Mouse (Mus musculus) MEL (cell line): ENCODE data around the gene Celf2. TPM values are rescaled to one million over a fixed set of nuclear protein-coding genes. Genes with fewer than 3 reads are reported as not detected.

Source experiments
- DNase-seq: peaks from one replicate; pipeline ENCODE4 v3.0.0; 2011; ENCODE audit warnings: low read depth, low spot score
- H3K27ac ChIP-seq: 2 replicates; pipeline ENCODE4 v1.5.1; 2012; ENCODE audit warnings: low read depth, mild to moderate bottlenecking, control low read depth, low read length, moderate library complexity; ENCODE audit not compliant: control insufficient read depth
- H3K27me3 ChIP-seq, 2 experiments: fragments of 150-350 bp in 1 of 2; sonication (generic) in 1 of 2; 2 replicates each; pipeline ENCODE4 v1.6.1; 2012; ENCODE audit warnings: low read length in 2 of 2, mild to moderate bottlenecking in 2 of 2, improper control_type of control experiment in 1 of 2, moderate library complexity in 1 of 2; ENCODE audit not compliant: insufficient read depth in 2 of 2, control insufficient read depth in 1 of 2
- H3K36me3 ChIP-seq, 2 experiments: 2 replicates each; pipeline ENCODE4 v1.6.1; 2012 to 2014; ENCODE audit warnings: low read length in 2 of 2, improper control_type of control experiment in 1 of 2, inconsistent platforms in 1 of 2, mild to moderate bottlenecking in 1 of 2; ENCODE audit not compliant: insufficient read depth in 2 of 2, control insufficient read depth in 1 of 2
- H3K4me1 ChIP-seq, 2 experiments: fragments of 150-350 bp in 1 of 2; sonication (generic) in 1 of 2; 2 replicates each; pipeline ENCODE4 v1.6.1; 2012; ENCODE audit warnings: low read length in 2 of 2, improper control_type of control experiment in 1 of 2, mild to moderate bottlenecking in 1 of 2; ENCODE audit not compliant: insufficient read depth in 2 of 2, control insufficient read depth in 1 of 2
- H3K4me3 ChIP-seq, 2 experiments: fragments of 150-350 bp in 1 of 2; sonication (generic) in 1 of 2; 2 replicates each; pipeline ENCODE4 v1.5.1; 2012; ENCODE audit warnings: low read depth in 2 of 2, low read length in 2 of 2, mild to moderate bottlenecking in 2 of 2, moderate library complexity in 2 of 2, control low read depth in 1 of 2, improper control_type of control experiment in 1 of 2; ENCODE audit not compliant: control insufficient read depth in 1 of 2, insufficient read depth in 1 of 2
- H3K79me2 ChIP-seq: 2 replicates; pipeline ENCODE4 v1.6.1; 2012; ENCODE audit warnings: mild to moderate bottlenecking, low read length, moderate library complexity; ENCODE audit not compliant: control insufficient read depth, poor library complexity, insufficient read depth
- H3K9ac ChIP-seq: 2 replicates; pipeline ENCODE4 v1.6.1; 2012; ENCODE audit warnings: low read depth, mild to moderate bottlenecking, control low read depth, low read length, moderate library complexity; ENCODE audit not compliant: control insufficient read depth, poor library complexity, severe bottlenecking
- H3K9me3 ChIP-seq: fragments of 150-350 bp; sonication (generic); replicated peaks from 2 replicates; pipeline ENCODE4 v1.6.1; 2012; ENCODE audit warnings: mild to moderate bottlenecking, low read length, improper control_type of control experiment, moderate library complexity; ENCODE audit not compliant: insufficient read depth
- BHLHE40 ChIP-seq: IDR thresholded peaks from 2 replicates; pipeline ENCODE4 v1.6.1; 2012; ENCODE audit warnings: low read depth, mild to moderate bottlenecking, inconsistent platforms, low read length, improper control_type of control experiment, borderline replicate concordance
- CHD2 ChIP-seq: IDR thresholded peaks from 2 replicates; pipeline ENCODE4 v1.6.1; 2011; ENCODE audit warnings: low read length, improper control_type of control experiment
- CTCF ChIP-seq, 3 experiments: IDR thresholded peaks in 2 of 3; conservative IDR thresholded peaks in 1 of 3; 2 replicates each; pipeline ENCODE4 v1.5.1; 2011 to 2012; ENCODE audit warnings: low read length in 3 of 3, low read depth in 2 of 3, mild to moderate bottlenecking in 2 of 3, improper control_type of control experiment in 1 of 3, inconsistent platforms in 1 of 3, mixed read lengths in 1 of 3, moderate library complexity in 1 of 3; ENCODE audit not compliant: control insufficient read depth in 1 of 3, insufficient read depth in 1 of 3, poor library complexity in 1 of 3, severe bottlenecking in 1 of 3
- E2F4 ChIP-seq: IDR thresholded peaks from 2 replicates; pipeline ENCODE4 v1.6.1; 2011; ENCODE audit warnings: low read depth, low read length, improper control_type of control experiment, borderline replicate concordance
- ELF1 ChIP-seq: IDR thresholded peaks from 2 replicates; pipeline ENCODE4 v1.6.1; 2014; ENCODE audit warnings: low read depth, mild to moderate bottlenecking, inconsistent platforms, low read length, improper control_type of control experiment, moderate library complexity
- EP300 ChIP-seq, 2 experiments: IDR thresholded peaks; 2 replicates each; pipeline ENCODE4 v1.6.1; 2011; ENCODE audit warnings: improper control_type of control experiment in 2 of 2, low read length in 2 of 2, low read depth in 1 of 2, mild to moderate bottlenecking in 1 of 2
- HCFC1 ChIP-seq: IDR thresholded peaks from 2 replicates; pipeline ENCODE4 v1.6.1; 2012; ENCODE audit warnings: low read depth, mild to moderate bottlenecking, inconsistent platforms, low read length, improper control_type of control experiment, moderate library complexity
- JUND ChIP-seq: IDR thresholded peaks from 2 replicates; pipeline ENCODE4 v1.6.1; 2011; ENCODE audit warnings: low read depth, mild to moderate bottlenecking, improper control_type of control experiment, low read length
- KAT2A ChIP-seq: conservative IDR thresholded peaks from 2 replicates; pipeline ENCODE4 v1.6.1; 2012; ENCODE audit warnings: low read depth, low read length, improper control_type of control experiment, inconsistent platforms
- MAX ChIP-seq: IDR thresholded peaks from 2 replicates; pipeline ENCODE4 v1.6.1; 2011; ENCODE audit warnings: low read length, improper control_type of control experiment
- MXI1 ChIP-seq: IDR thresholded peaks from 2 replicates; pipeline ENCODE4 v1.6.1; 2011; ENCODE audit warnings: mild to moderate bottlenecking, low read depth, low read length, improper control_type of control experiment
- MYB ChIP-seq: IDR thresholded peaks from 2 replicates; pipeline ENCODE4 v1.6.1; 2011; ENCODE audit warnings: mild to moderate bottlenecking, low read depth, low read length, improper control_type of control experiment
- MYC ChIP-seq: IDR thresholded peaks from 2 replicates; pipeline ENCODE4 v1.6.1; 2011; ENCODE audit warnings: low read depth, mild to moderate bottlenecking, low read length, improper control_type of control experiment, moderate library complexity
- NRF1 ChIP-seq: IDR thresholded peaks from 2 replicates; pipeline ENCODE4 v1.6.1; 2014; ENCODE audit warnings: low read depth, mild to moderate bottlenecking, inconsistent platforms, low read length, improper control_type of control experiment, moderate library complexity; ENCODE audit not compliant: poor library complexity, insufficient read depth, severe bottlenecking
- POLR2A ChIP-seq, 2 experiments: IDR thresholded peaks; 2 replicates each; pipeline ENCODE4 v1.6.1; 2011 to 2012; ENCODE audit warnings: low read length in 2 of 2, mild to moderate bottlenecking in 2 of 2, control low read depth in 1 of 2, improper control_type of control experiment in 1 of 2, low read depth in 1 of 2, moderate library complexity in 1 of 2; ENCODE audit not compliant: control insufficient read depth in 1 of 2, insufficient read depth in 1 of 2, poor library complexity in 1 of 2
- POLR2AphosphoS2 ChIP-seq: IDR thresholded peaks from 2 replicates; pipeline ENCODE4 v1.6.1; 2011; ENCODE audit warnings: low read length, improper control_type of control experiment
- POLR2AphosphoS5 ChIP-seq: IDR thresholded peaks from 2 replicates; pipeline ENCODE4 v1.6.1; 2012; ENCODE audit warnings: low read depth, borderline replicate concordance, mild to moderate bottlenecking, inconsistent platforms, low read length, moderate library complexity, mixed read lengths
- RAD21 ChIP-seq: IDR thresholded peaks from 2 replicates; pipeline ENCODE4 v1.6.1; 2011; ENCODE audit warnings: mild to moderate bottlenecking, low read depth, low read length, improper control_type of control experiment
- RCOR1 ChIP-seq: IDR thresholded peaks from 2 replicates; pipeline ENCODE4 v1.6.1; 2012; ENCODE audit warnings: low read depth, mild to moderate bottlenecking, inconsistent platforms, low read length, improper control_type of control experiment
- TBP ChIP-seq: IDR thresholded peaks from 2 replicates; pipeline ENCODE4 v1.8.0; 2011; ENCODE audit warnings: low read depth, low read length, improper control_type of control experiment
- UBTF ChIP-seq: IDR thresholded peaks from 2 replicates; pipeline ENCODE4 v1.6.1; 2012; ENCODE audit warnings: low read depth, mild to moderate bottlenecking, inconsistent platforms, low read length, improper control_type of control experiment, moderate library complexity, borderline replicate concordance; ENCODE audit not compliant: insufficient read depth
- USF2 ChIP-seq, 2 experiments: IDR thresholded peaks; 2 replicates each; pipeline ENCODE4 v1.6.1; 2011 to 2012; ENCODE audit warnings: improper control_type of control experiment in 2 of 2, low read length in 2 of 2, borderline replicate concordance in 1 of 2, inconsistent platforms in 1 of 2, low read depth in 1 of 2, mild to moderate bottlenecking in 1 of 2; ENCODE audit not compliant: insufficient read depth in 1 of 2
- ZC3H11A ChIP-seq: IDR thresholded peaks from 2 replicates; pipeline ENCODE4 v1.6.1; 2012; ENCODE audit warnings: low read depth, mild to moderate bottlenecking, inconsistent platforms, low read length, improper control_type of control experiment
- ZKSCAN1 ChIP-seq: IDR thresholded peaks from 2 replicates; pipeline ENCODE4 v1.6.1; 2012; ENCODE audit warnings: low read depth, mild to moderate bottlenecking, inconsistent platforms, low read length, improper control_type of control experiment, moderate library complexity
- ZMIZ1 ChIP-seq: IDR thresholded peaks from 2 replicates; pipeline ENCODE4 v1.6.1; 2012; ENCODE audit warnings: low read depth, mild to moderate bottlenecking, inconsistent platforms, low read length, improper control_type of control experiment, moderate library complexity
- ZNF384 ChIP-seq: IDR thresholded peaks from 2 replicates; pipeline ENCODE4 v1.6.1; 2012; ENCODE audit warnings: low read depth, mild to moderate bottlenecking, inconsistent platforms, low read length, improper control_type of control experiment
- polyA plus RNA-seq, 2 experiments: library from polyadenylated mRNA; stranded (reverse) in 1 of 2; unstranded in 1 of 2; fragments of >175 nt in 1 of 2; fragments of >200 nt in 1 of 2; gene quantifications; 2 replicates each; pipeline versions ENCODE4 v1.2.1 to v1.2.4; 2012; ENCODE audit warnings: low replicate concordance in 2 of 2, low read depth in 1 of 2; ENCODE audit not compliant: insufficient read length in 2 of 2, insufficient read depth in 1 of 2, missing spikeins in 1 of 2
- total RNA-seq: library from RNA; depleted of rRNA; stranded (reverse); fragments of 300-350 nt; gene quantifications from 2 replicates; pipeline ENCODE4 v1.2.3, GENCODE M21; 2012

Celf2 gene
- total and polyA plus RNA-seq, 3 experiments = 8.9 to 16.7 TPM; not detected in 1

DNA sequence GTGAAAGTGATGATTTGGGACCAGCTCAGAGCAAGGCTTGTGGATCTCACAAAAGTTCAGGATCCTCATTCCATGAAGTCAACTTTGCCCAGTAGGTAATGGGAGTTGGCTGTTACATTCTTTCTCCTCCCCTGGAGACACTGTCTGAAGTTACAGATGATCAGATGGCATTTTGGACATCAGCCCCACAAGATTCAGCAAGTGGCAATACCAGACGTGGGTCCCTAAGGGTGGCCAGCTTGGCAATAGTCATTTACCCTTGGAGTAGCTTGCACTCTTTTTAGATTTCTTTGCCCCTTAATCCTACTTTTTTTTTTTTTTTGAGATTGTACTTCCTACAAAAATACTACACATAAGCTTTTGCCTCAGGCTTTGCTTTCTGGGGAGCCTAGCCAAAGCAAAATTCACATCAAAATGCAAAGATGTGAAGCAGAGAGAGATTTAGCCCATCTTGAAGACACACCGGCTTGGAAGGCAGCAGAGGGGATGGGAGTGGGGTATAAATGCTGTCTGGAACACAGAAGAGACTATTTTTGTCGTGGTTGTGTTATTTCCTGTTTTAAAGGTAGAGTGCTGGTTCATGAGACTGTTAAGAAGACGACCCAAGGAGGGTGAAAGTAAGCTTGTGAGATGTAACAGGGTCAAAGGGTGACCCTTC lies 397.1 kb downstream of the Celf2 start:
- H3K9ac ChIP-seq = no peak overlapping the region
- TF ChIP-seq MYC (no peak), ZC3H11A (no peak), EP300 (IDR thresholded peaks at IDR 0.05; ENCODE audit: low read depth in 1 of 2, low read length in 2 of 2) (no peak), JUND (no peak), POLR2A (IDR thresholded peaks at IDR 0.05; ENCODE audit: control insufficient read depth in 1 of 2, insufficient read depth in 1 of 2, low read depth in 1 of 2, low read length in 2 of 2, poor library complexity in 1 of 2) (no peak), BHLHE40 (no peak), ZNF384 (no peak), MAX (no peak), USF2 (IDR thresholded peaks at IDR 0.05; ENCODE audit: borderline replicate concordance in 1 of 2, insufficient read depth in 1 of 2, low read depth in 1 of 2, low read length in 2 of 2) (no peak), CTCF (IDR thresholded peaks at IDR 0.05 in 2 of 3, conservative IDR thresholded peaks at IDR 0.05 in 1 of 3; ENCODE audit: control insufficient read depth in 1 of 3, insufficient read depth in 1 of 3, low read depth in 2 of 3, low read length in 3 of 3, poor library complexity in 1 of 3, severe bottlenecking in 1 of 3) (no peak), RCOR1 (no peak), CHD2 (no peak), NRF1 (no peak)
- TF ChIP-seq, all 39 proteins: peak for 0
- Histone ChIP-seq H3K79me2 (no peaks in the 10 kb centered on the region), H3K4me1 (no peaks in the 10 kb centered on the region), H3K9me3 (no peaks in the 10 kb centered on the region), H3K27ac (no peak overlapping the region), H3K4me3 (no peak overlapping the region), H3K36me3 (no peaks in the 10 kb centered on the region), H3K27me3 (no peaks in the 10 kb centered on the region)
- no peak for DNase-seq

DNA sequence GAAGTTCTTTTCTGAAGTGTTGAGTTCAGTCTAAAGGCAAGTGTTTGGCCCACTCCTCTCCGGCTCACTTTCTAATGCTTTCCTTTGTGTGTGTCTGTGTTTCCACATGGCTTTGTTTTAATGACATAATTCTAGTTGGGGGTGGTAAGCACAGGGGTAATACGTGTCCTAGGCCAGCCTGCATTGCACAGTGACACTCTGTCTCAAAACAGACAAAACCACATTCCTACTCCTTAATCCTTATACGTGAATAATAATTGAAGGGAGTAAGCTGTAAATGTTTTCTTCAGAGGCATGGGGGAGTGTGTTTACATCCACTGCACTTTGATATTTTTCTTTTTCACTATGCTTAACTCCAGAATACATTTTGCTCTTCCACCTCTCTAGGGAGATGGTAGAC lies 415.9 kb downstream of the Celf2 start:
- no peaks in the 10 kb centered on the region for H3K4me1 ChIP-seq
- no peaks in the 10 kb centered on the region for H3K36me3 ChIP-seq
- H3K27ac ChIP-seq = no peak overlapping the region
- no peak overlapping the region for H3K9ac ChIP-seq
- no peak for DNase-seq
- H3K79me2 ChIP-seq = no peaks in the 10 kb centered on the region
- TF ChIP-seq ELF1 (no peak), UBTF (no peak), BHLHE40 (no peak), KAT2A (no peak), POLR2AphosphoS2 (no peak), TBP (no peak), POLR2AphosphoS5 (no peak), RAD21 (no peak), MYB (no peak), ZMIZ1 (no peak), E2F4 (no peak), MXI1 (no peak), ZKSCAN1 (no peak), HCFC1 (no peak)
- no peak overlapping the region for H3K4me3 ChIP-seq
- H3K9me3 ChIP-seq = no peaks in the 10 kb centered on the region
- no peaks in the 10 kb centered on the region; a peak in 1 of 4 replicates for H3K27me3 ChIP-seq
